Mouse (Mus musculus): ENCODE measurements around the gene Pm20d1.

- no peak for TF ChIP-seq CTCF (IDR thresholded peaks at IDR 0.05; ENCODE audit: extremely low read depth, insufficient read depth, low read length)
- no peak for TF ChIP-seq POLR2A (IDR thresholded peaks at IDR 0.05; ENCODE audit: extremely low read depth, insufficient read depth, low read length)
These were observed 33.9 kb downstream of the Pm20d1 start for GRCm38 (mm10) chr1:131830971-131831641.

Measured in cortical plate, adult 2 months (tissue).